Mouse (Mus musculus) embryonic facial prominence, embryonic 12.5 days (tissue): ENCODE data around the gene Fam102b. TPM values are rescaled to one million over a fixed set of nuclear protein-coding genes. Genes with fewer than 3 reads are reported as not detected.

Source experiments
- ATAC-seq: fragments of 200-750 bp; cut with Nextera tagmentation; 2 replicates; pipeline ENCODE4 v1.8.0; 2017; ENCODE audit not compliant: insufficient number of reproducible peaks, insufficient read depth, low FRiP score, low TSS enrichment
- H3K27ac ChIP-seq: fragments of 300-500 bp; sonication (generic); 2 replicates; pipeline ENCODE4 v1.5.1; 2016; ENCODE audit warnings: mild to moderate bottlenecking
- H3K27me3 ChIP-seq: fragments of 300-500 bp; sonication (generic); 2 replicates; pipeline ENCODE4 v1.6.1; 2016; ENCODE audit warnings: mild to moderate bottlenecking, moderate library complexity
- H3K36me3 ChIP-seq: fragments of 300-500 bp; sonication (generic); 2 replicates; pipeline ENCODE4 v1.6.1; 2016; ENCODE audit warnings: mild to moderate bottlenecking
- H3K4me1 ChIP-seq: fragments of 300-500 bp; sonication (generic); 2 replicates; pipeline ENCODE4 v1.6.1; 2016
- H3K4me2 ChIP-seq: fragments of 300-500 bp; sonication (generic); replicated peaks from 2 replicates; pipeline ENCODE4 v1.6.1; 2016; ENCODE audit warnings: mild to moderate bottlenecking, moderate library complexity
- H3K4me3 ChIP-seq: fragments of 300-500 bp; sonication (generic); 2 replicates; pipeline ENCODE4 v1.5.1; 2016; ENCODE audit warnings: mild to moderate bottlenecking
- H3K9ac ChIP-seq: fragments of 300-500 bp; sonication (generic); 2 replicates; pipeline ENCODE4 v1.6.1; 2016; ENCODE audit warnings: mild to moderate bottlenecking, moderate library complexity
- H3K9me3 ChIP-seq: fragments of 300-500 bp; sonication (generic); 2 replicates; pipeline ENCODE4 v1.6.1; 2016; ENCODE audit warnings: mild to moderate bottlenecking, moderate library complexity
- WGBS: fragments of 180-500 bp; shearing (Covaris S2); methylation state at CpG from one replicate; pipeline ENCODE4 v1.1.7; 2016; 5-methylcytosine and 5-hydroxymethylcytosine counted together
- microRNA-seq: library from miRNA; unstranded; fragments of <30 nt; microRNA quantifications from one replicate; pipeline ENCODE4, GENCODE M21; 2017
- polyA plus RNA-seq: library from polyadenylated mRNA; unstranded; fragments of >200 nt; fragmentation: Nextera tagmentation; extraction: Ambion mirVana; gene quantifications from 2 replicates; pipeline ENCODE4 v1.2.1, GENCODE M21; 2016

Fam102b gene
- polyA plus RNA-seq, 1 experiment from 2014 or later: 11.6 TPM

GRCm38 (mm10) chr3:108940996-108941395 is 86.4 kb downstream of the Fam102b start:
- no peak overlapping the region for H3K4me3 ChIP-seq
- no peaks in the 10 kb centered on the region for H3K4me1 ChIP-seq
- H3K27ac ChIP-seq: no peak overlapping the region
- WGBS: 88% methylated on average over 10 of the region's 10 CpGs
- no peak overlapping the region for H3K9ac ChIP-seq
- no peaks in the 10 kb centered on the region for H3K9me3 ChIP-seq
- no peak overlapping the region for H3K4me2 ChIP-seq
- ATAC-seq: no peak
- no peaks in the 10 kb centered on the region for H3K36me3 ChIP-seq
- no peaks in the 10 kb centered on the region for H3K27me3 ChIP-seq

GRCm38 (mm10) chr3:108940001-108940633 is 87.3 kb downstream of the Fam102b start, which contains the start of gene Gm9857:
Gene Gm9857 (minus strand): TSS chr3:108940445.
- Histone ChIP-seq H3K9me3 (no peaks in the 10 kb centered on the region), H3K36me3 (no peaks in the 10 kb centered on the region), H3K4me2 (peak within 1 kb of the TSS; percentile 53), H3K4me1 (no peaks in the 10 kb centered on the region), H3K4me3 (peak within 1 kb of the TSS; percentile 35), H3K27ac (no peak within 1 kb of the TSS), H3K27me3 (no peaks in the 10 kb centered on the region), H3K9ac (no peak within 1 kb of the TSS)
- 45% methylated on average over 58 of the region's 59 CpGs for WGBS
- 0 out of 2 replicates have a peak, but pooled peaks have one; percentile 47 for ATAC-seq

- Histone ChIP-seq H3K9ac (no peak within 1 kb of the TSS), H3K9me3 (no peaks in the 10 kb centered on the region), H3K4me3 (peak within 1 kb of the TSS; percentile 35), H3K27me3 (no peaks in the 10 kb centered on the region), H3K27ac (no peak within 1 kb of the TSS), H3K4me2 (peak within 1 kb of the TSS; percentile 53), H3K4me1 (no peaks in the 10 kb centered on the region), H3K36me3 (no peaks in the 10 kb centered on the region)
- WGBS: 83% methylated on average over 5 of the region's 5 CpGs
- ATAC-seq: no peak
These were observed 87.8 kb downstream of the Fam102b start, which contains the start of gene Henmt1 for GRCm38 (mm10) chr3:108939573-108939972. Gene Henmt1 (plus strand): TSS chr3:108939873.

- no peaks in the 10 kb centered on the region for H3K27me3 ChIP-seq
- WGBS: 88% methylated on average over 5 of the region's 5 CpGs
- no peaks in the 10 kb centered on the region for H3K4me1 ChIP-seq
- no peaks in the 10 kb centered on the region for H3K9me3 ChIP-seq
- no peak overlapping the region for H3K4me3 ChIP-seq
- H3K36me3 ChIP-seq: no peaks in the 10 kb centered on the region
- no peak overlapping the region for H3K27ac ChIP-seq
- no peak for ATAC-seq
- no peak overlapping the region for H3K4me2 ChIP-seq
- H3K9ac ChIP-seq: no peak overlapping the region
These were observed 88.7 kb downstream of the Fam102b start for GRCm38 (mm10) chr3:108938691-108939090.

- no peaks in the 10 kb centered on the region for H3K36me3 ChIP-seq
- H3K4me3 ChIP-seq: no peak overlapping the region
- H3K9ac ChIP-seq: no peak overlapping the region
- no peak overlapping the region for H3K4me2 ChIP-seq
- no peak for ATAC-seq
- no peaks in the 10 kb centered on the region for H3K27me3 ChIP-seq
- no peaks in the 10 kb centered on the region for H3K4me1 ChIP-seq
- 92% methylated on average over 6 of the region's 6 CpGs for WGBS
- no peak overlapping the region for H3K27ac ChIP-seq
- no peaks in the 10 kb centered on the region for H3K9me3 ChIP-seq
These were observed 93.8 kb downstream of the Fam102b start for GRCm38 (mm10) chr3:108933557-108933956.

- Histone ChIP-seq H3K36me3 (no peaks in the 10 kb centered on the region), H3K9me3 (no peaks in the 10 kb centered on the region), H3K4me1 (no peaks in the 10 kb centered on the region), H3K4me3 (no peak overlapping the region), H3K9ac (no peak overlapping the region), H3K27me3 (no peaks in the 10 kb centered on the region), H3K27ac (no peak overlapping the region), H3K4me2 (no peak overlapping the region)
- WGBS: 74% methylated on average over 1 of the region's 1 CpGs
- ATAC-seq: no peak
These were observed 101.1 kb downstream of the Fam102b start for GRCm38 (mm10) chr3:108926308-108926707.

GRCm38 (mm10) chr3:108925677-108926076 is 101.7 kb downstream of the Fam102b start:
- Histone ChIP-seq H3K4me2 (no peak overlapping the region), H3K4me3 (no peak overlapping the region), H3K9ac (no peak overlapping the region), H3K9me3 (no peaks in the 10 kb centered on the region), H3K27me3 (no peaks in the 10 kb centered on the region), H3K36me3 (no peaks in the 10 kb centered on the region), H3K27ac (no peak overlapping the region), H3K4me1 (no peaks in the 10 kb centered on the region)
- ATAC-seq: no peak
- 87% methylated on average over 4 of the region's 4 CpGs for WGBS

GRCm38 (mm10) chr3:108921822-108922221 is 105.6 kb downstream of the Fam102b start:
- Histone ChIP-seq H3K4me3 (no peak overlapping the region), H3K4me2 (no peak overlapping the region), H3K27ac (no peak overlapping the region), H3K36me3 (no peaks in the 10 kb centered on the region), H3K4me1 (no peaks in the 10 kb centered on the region), H3K9ac (no peak overlapping the region), H3K9me3 (no peaks in the 10 kb centered on the region), H3K27me3 (no peaks in the 10 kb centered on the region)
- no peak for ATAC-seq
- WGBS: 82% methylated on average over 1 of the region's 1 CpGs

Small RNAs within 50 kb of the gene (microRNA-seq; reads per million reads assigned to microRNA genes)
- gene Gm44384: not detected

Other genes with a start within 250 kb of the Fam102b start
- gene Stxbp3, start 187.1 kb downstream of the Fam102b start, polyA plus RNA-seq: 29.3 and 31.2 TPM in 2 replicates
- 0.14 and 0.17 TPM in 2 replicates for gene Fndc7, start 137.6 kb downstream of the Fam102b start, polyA plus RNA-seq
- gene Prpf38b, start 115.9 kb downstream of the Fam102b start, polyA plus RNA-seq: 82.3 and 91.7 TPM in 2 replicates
- 1.6 and 1.9 TPM in 2 replicates for gene Henmt1, start 87.7 kb downstream of the Fam102b start, polyA plus RNA-seq
- gene Gm9857, start 87.2 kb downstream of the Fam102b start, polyA plus RNA-seq: not detected in 2 replicates
- not detected in 2 replicates for gene Slc25a54, start 52.9 kb upstream of the Fam102b start, polyA plus RNA-seq
- gene Slc25a24, start 95.5 kb upstream of the Fam102b start, polyA plus RNA-seq: 49.0 and 52.5 TPM in 2 replicates